Mouse (Mus musculus): Measurements from ENCODE around the gene Ap5z1.
A peak's percentile ranks its signal among the peaks of the same experiment; 100 is the strongest.

Ap5z1 gene

DNA sequence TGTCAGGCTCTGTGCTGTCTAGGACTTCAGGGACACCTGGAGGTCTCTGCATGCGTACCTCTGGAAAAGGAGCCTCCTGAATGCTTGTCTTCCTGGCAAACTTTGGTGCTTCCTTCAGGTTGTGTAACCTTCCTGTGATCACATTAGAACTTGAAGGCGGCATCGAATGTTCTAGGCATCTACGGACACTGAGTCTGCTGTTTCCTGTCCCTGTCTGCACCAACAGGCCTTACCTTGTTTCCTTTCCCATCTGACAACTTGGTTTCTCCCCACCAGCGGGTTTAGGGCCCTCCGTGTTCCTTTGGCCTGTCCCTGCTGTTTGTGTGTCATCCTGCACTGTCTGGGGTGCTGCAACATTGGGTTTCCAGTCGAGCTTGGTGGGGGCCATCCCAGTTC lies 21.7 kb upstream of the Ap5z1 start:
- no peaks in the 10 kb centered on the region for H3K9me3 ChIP-seq (ENCODE audit: low read length)
- TF ChIP-seq NANOG (IDR thresholded peaks at IDR 0.05; ENCODE audit: borderline replicate concordance, low read length) (no peak), POU5F1 (IDR thresholded peaks at IDR 0.05; ENCODE audit: borderline replicate concordance, low read length) (no peak), CTCF (conservative IDR thresholded peaks at IDR 0.05; ENCODE audit: low read length) (no peak)
- peaks cover 93% of the 10 kb centered on the region for H3K4me1 ChIP-seq (replicated peaks; ENCODE audit: low read depth, low read length)
- no peaks in the 10 kb centered on the region for H3K27me3 ChIP-seq (ENCODE audit: insufficient read depth, low read length)
- peak overlapping the region; percentile 77 for H3K4me3 ChIP-seq (replicated peaks; ENCODE audit: low read length)
- H3K36me3 ChIP-seq (ENCODE audit: insufficient read depth, low read length) = peaks cover 20% of the 10 kb centered on the region

DNA sequence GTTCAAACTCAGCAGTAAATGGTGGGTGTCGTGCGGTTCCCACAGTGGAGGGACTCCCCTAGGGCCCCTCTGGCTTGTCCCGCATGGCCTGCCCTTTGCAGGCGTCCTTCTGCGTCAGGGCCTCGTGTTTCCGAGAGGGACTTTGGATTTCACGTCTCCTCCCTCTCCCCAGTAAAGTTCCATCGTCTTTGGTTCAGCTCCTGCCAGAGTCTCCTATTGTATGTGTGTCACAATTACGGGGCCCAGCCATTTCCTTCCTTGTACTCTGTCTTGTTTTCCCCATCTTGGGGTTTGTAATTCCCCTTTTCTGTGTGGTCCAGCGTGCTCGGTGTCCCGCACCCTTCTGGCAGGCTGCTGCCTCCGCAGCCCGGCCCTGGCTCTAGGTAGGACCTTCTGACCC lies 20.2 kb upstream of the Ap5z1 start:
- Histone ChIP-seq H3K36me3 (ENCODE audit: insufficient read depth, low read length) (peaks cover 13% of the 10 kb centered on the region), H3K4me1 (replicated peaks; ENCODE audit: low read depth, low read length) (peaks cover 92% of the 10 kb centered on the region), H3K27me3 (ENCODE audit: insufficient read depth, low read length) (no peaks in the 10 kb centered on the region), H3K9me3 (ENCODE audit: low read length) (no peaks in the 10 kb centered on the region), H3K4me3 (replicated peaks; ENCODE audit: low read length) (peak overlapping the region; percentile 41)
- no peak for TF ChIP-seq POU5F1 (IDR thresholded peaks at IDR 0.05; ENCODE audit: borderline replicate concordance, low read length)
- TF ChIP-seq CTCF (conservative IDR thresholded peaks at IDR 0.05; ENCODE audit: low read length) = no peak
- no peak for TF ChIP-seq NANOG (IDR thresholded peaks at IDR 0.05; ENCODE audit: borderline replicate concordance, low read length)

GRCm38 (mm10) chr5:142443994-142444393 lies 19.8 kb upstream of the Ap5z1 start:
- Histone ChIP-seq H3K4me1 (replicated peaks; ENCODE audit: low read depth, low read length) (peaks cover 92% of the 10 kb centered on the region), H3K9me3 (ENCODE audit: low read length) (no peaks in the 10 kb centered on the region), H3K36me3 (ENCODE audit: insufficient read depth, low read length) (peaks cover 18% of the 10 kb centered on the region), H3K27me3 (ENCODE audit: insufficient read depth, low read length) (no peaks in the 10 kb centered on the region), H3K4me3 (replicated peaks; ENCODE audit: low read length) (peak overlapping the region; percentile 41; the same call in 1 of the 2 replicates)
- TF ChIP-seq CTCF (conservative IDR thresholded peaks at IDR 0.05; ENCODE audit: low read length) = no peak
- TF ChIP-seq POU5F1 (IDR thresholded peaks at IDR 0.05; ENCODE audit: borderline replicate concordance, low read length) = no peak
- no peak for TF ChIP-seq NANOG (IDR thresholded peaks at IDR 0.05; ENCODE audit: borderline replicate concordance, low read length)

GRCm38 (mm10) chr5:142444791-142445531 lies 18.8 kb upstream of the Ap5z1 start:
- peak overlapping the region; percentile 32 for H3K4me3 ChIP-seq (replicated peaks; ENCODE audit: low read length)
- H3K27me3 ChIP-seq (ENCODE audit: insufficient read depth, low read length) = no peaks in the 10 kb centered on the region
- peaks cover 92% of the 10 kb centered on the region for H3K4me1 ChIP-seq (replicated peaks; ENCODE audit: low read depth, low read length)
- TF ChIP-seq NANOG (IDR thresholded peaks at IDR 0.05; ENCODE audit: borderline replicate concordance, low read length) = no peak
- no peak for TF ChIP-seq POU5F1 (IDR thresholded peaks at IDR 0.05; ENCODE audit: borderline replicate concordance, low read length)
- TF ChIP-seq CTCF (conservative IDR thresholded peaks at IDR 0.05; ENCODE audit: low read length) = no peak
- peaks cover 27% of the 10 kb centered on the region for H3K36me3 ChIP-seq (ENCODE audit: insufficient read depth, low read length)
- no peaks in the 10 kb centered on the region for H3K9me3 ChIP-seq (ENCODE audit: low read length)

DNA sequence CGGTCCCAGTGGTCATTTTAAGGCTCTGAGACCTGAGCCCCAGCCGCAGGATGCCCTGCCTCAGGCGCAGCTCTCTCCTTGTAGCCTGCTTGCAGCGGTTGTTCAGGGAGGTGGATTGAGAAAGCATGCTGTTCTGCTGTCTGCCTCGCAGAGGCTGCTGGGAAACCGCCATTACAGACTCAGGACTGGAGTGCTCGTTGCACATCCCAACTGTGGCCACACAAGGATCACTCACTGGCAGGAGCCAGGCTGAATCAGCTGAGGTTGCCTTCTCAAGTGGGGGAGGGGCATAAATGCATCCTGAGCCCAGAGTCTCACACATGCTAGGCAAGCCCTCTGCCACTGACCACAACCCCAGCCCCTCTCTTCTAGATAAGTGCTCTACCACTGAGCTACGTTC lies 18.0 kb upstream of the Ap5z1 start:
- no peak for TF ChIP-seq CTCF (conservative IDR thresholded peaks at IDR 0.05; ENCODE audit: low read length)
- no peak for TF ChIP-seq NANOG (IDR thresholded peaks at IDR 0.05; ENCODE audit: borderline replicate concordance, low read length)
- no peak for TF ChIP-seq POU5F1 (IDR thresholded peaks at IDR 0.05; ENCODE audit: borderline replicate concordance, low read length)
- H3K9me3 ChIP-seq (ENCODE audit: low read length) = no peaks in the 10 kb centered on the region
- H3K4me3 ChIP-seq (replicated peaks; ENCODE audit: low read length) = peak overlapping the region; percentile 32
- no peaks in the 10 kb centered on the region for H3K27me3 ChIP-seq (ENCODE audit: insufficient read depth, low read length)
- peaks cover 97% of the 10 kb centered on the region for H3K4me1 ChIP-seq (replicated peaks; ENCODE audit: low read depth, low read length)
- peaks cover 35% of the 10 kb centered on the region for H3K36me3 ChIP-seq (ENCODE audit: insufficient read depth, low read length)

DNA sequence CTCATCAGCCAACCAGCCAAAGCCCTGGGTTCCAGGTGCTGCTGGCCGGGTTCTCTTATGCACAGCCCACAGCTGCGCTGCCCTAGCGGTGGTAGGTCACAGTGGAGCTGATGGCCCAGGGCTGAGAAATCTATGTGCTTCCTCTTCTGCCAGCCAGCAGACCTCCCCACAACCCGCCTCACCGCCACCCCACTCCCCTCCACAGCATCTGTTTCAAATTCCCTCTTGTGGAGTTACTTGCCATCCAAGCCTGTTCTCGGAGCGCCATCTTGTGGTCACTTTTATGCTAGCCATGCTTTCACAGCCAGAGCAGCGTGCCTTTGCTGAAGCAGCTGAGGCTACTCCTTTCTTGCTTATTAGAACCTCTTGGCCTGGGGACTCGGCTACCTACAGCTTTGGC lies 15.7 kb upstream of the Ap5z1 start:
- Histone ChIP-seq H3K4me1 (replicated peaks; ENCODE audit: low read depth, low read length) (peaks cover 95% of the 10 kb centered on the region), H3K4me3 (replicated peaks; ENCODE audit: low read length) (peak overlapping the region; percentile 13; the same call in 1 of the 2 replicates), H3K36me3 (ENCODE audit: insufficient read depth, low read length) (peaks cover 38% of the 10 kb centered on the region), H3K27me3 (ENCODE audit: insufficient read depth, low read length) (no peaks in the 10 kb centered on the region), H3K9me3 (ENCODE audit: low read length) (no peaks in the 10 kb centered on the region)
- TF ChIP-seq CTCF (conservative IDR thresholded peaks at IDR 0.05; ENCODE audit: low read length) = peak; percentile 89
- TF ChIP-seq POU5F1 (IDR thresholded peaks at IDR 0.05; ENCODE audit: borderline replicate concordance, low read length) = no peak
- TF ChIP-seq NANOG (IDR thresholded peaks at IDR 0.05; ENCODE audit: borderline replicate concordance, low read length) = no peak

- Histone ChIP-seq H3K27me3 (ENCODE audit: insufficient read depth, low read length) (no peaks in the 10 kb centered on the region), H3K4me1 (replicated peaks; ENCODE audit: low read depth, low read length) (peaks cover 95% of the 10 kb centered on the region), H3K4me3 (replicated peaks; ENCODE audit: low read length) (0 out of 2 replicates have a peak overlapping the region, but pooled peaks have one; percentile 13), H3K36me3 (ENCODE audit: insufficient read depth, low read length) (peaks cover 44% of the 10 kb centered on the region), H3K9me3 (ENCODE audit: low read length) (no peaks in the 10 kb centered on the region)
- TF ChIP-seq CTCF (conservative IDR thresholded peaks at IDR 0.05; ENCODE audit: low read length) (no peak), POU5F1 (IDR thresholded peaks at IDR 0.05; ENCODE audit: borderline replicate concordance, low read length) (no peak), NANOG (IDR thresholded peaks at IDR 0.05; ENCODE audit: borderline replicate concordance, low read length) (no peak)
Observed at GRCm38 (mm10) chr5:142448623-142449022, 15.1 kb upstream of the Ap5z1 start.

DNA sequence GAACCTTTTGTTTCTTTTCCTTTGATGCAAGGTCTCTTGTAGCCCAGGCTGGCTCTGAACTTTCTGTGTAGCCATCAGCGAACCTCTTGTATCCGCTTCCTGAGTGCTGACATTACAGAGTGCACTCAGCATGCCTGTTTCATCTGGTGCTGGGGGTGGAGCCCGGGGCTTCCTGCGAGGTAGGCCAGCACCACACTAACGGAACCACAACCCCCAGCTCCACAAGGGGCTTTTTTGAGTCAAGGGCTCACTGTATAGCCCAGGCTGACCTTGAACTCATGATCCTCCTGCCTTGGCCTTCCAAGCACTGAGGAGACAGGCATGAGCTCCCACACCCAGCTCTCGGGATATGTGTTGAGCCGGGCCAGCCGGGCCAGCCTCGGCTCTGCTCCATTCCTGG lies 12.9 kb upstream of the Ap5z1 start:
- Histone ChIP-seq H3K27me3 (ENCODE audit: insufficient read depth, low read length) (no peaks in the 10 kb centered on the region), H3K4me1 (replicated peaks; ENCODE audit: low read depth, low read length) (peaks cover 84% of the 10 kb centered on the region), H3K9me3 (ENCODE audit: low read length) (no peaks in the 10 kb centered on the region), H3K36me3 (ENCODE audit: insufficient read depth, low read length) (peaks cover 64% of the 10 kb centered on the region), H3K4me3 (replicated peaks; ENCODE audit: low read length) (peak overlapping the region; percentile 68)
- TF ChIP-seq CTCF (conservative IDR thresholded peaks at IDR 0.05; ENCODE audit: low read length) (no peak), POU5F1 (IDR thresholded peaks at IDR 0.05; ENCODE audit: borderline replicate concordance, low read length) (no peak), NANOG (IDR thresholded peaks at IDR 0.05; ENCODE audit: borderline replicate concordance, low read length) (no peak)

All from E14TG2a.4 (cell line).